Mouse (Mus musculus): ENCODE results near the gene Scml4.

The Scml4 gene

GRCm38 (mm10) chr10:42862102-42862740, 2.1 kb downstream of the Scml4 start:
- DNase-seq: no peak

DNA sequence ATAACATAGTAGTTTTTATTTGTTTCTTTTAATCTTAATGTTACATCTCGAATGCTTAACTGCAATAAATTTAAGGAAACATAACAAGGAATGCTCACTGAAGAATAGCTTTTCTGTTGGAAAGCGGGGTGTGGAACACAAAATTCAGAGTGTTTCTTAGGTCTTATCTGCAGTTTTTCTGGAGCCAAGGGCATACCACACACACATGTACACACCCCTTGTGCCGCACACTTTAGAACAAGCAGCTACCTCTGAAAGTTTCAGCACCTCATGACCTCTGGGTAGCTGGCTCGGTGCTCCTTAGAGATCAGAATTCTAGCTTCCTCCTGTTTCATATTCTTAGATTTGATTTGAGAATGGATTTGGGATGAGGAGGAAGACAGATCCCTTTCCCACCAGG, 2.6 kb downstream of the Scml4 start:
- DNase-seq: no peak

- DNase-seq: peak; percentile 49 to 60
These were observed 3.6 kb downstream of the Scml4 start for GRCm38 (mm10) chr10:42863621-42864391.

DNA sequence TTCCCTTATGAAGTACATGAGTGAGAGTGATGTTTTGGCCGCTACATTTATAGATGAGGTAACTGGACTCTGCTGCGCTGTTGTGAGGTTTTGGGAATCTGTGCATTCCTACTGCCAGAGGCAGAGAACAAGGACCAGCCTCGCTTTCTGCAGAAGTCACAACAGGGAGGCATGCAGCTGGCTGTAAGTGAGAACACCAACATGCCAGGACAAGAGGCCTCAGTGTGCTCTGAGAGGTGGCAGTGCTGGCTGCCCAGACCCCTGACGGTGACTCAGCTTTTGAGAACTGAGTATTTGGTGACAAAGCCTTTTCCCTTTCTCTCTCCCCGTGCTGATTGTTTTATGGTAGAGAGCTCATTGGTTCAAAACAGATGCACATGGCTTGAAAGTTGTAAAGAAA, 4.5 kb downstream of the Scml4 start:
- DNase-seq: no peak

GRCm38 (mm10) chr10:42868416-42868815, 8.2 kb downstream of the Scml4 start:
- no peak for DNase-seq

DNA sequence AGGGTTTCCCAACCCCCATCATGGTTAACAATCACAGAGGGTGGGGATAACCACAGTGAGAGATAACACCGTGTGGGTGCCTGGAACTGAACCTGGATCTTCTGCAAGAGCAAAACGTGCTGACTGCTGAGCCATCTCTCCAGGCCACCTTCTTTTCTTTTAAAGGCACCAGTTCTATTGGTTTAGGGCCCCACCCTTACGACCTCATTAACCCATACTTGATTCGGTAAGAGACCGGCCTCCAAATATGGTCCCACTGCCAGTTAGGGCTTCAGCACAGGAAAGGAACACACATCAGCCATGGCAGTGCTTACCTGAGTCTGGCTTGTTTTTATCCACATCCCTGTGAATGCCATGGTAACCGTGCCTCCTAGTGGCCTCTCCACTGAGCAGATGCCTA, 9.3 kb downstream of the Scml4 start:
- DNase-seq: no peak

DNA sequence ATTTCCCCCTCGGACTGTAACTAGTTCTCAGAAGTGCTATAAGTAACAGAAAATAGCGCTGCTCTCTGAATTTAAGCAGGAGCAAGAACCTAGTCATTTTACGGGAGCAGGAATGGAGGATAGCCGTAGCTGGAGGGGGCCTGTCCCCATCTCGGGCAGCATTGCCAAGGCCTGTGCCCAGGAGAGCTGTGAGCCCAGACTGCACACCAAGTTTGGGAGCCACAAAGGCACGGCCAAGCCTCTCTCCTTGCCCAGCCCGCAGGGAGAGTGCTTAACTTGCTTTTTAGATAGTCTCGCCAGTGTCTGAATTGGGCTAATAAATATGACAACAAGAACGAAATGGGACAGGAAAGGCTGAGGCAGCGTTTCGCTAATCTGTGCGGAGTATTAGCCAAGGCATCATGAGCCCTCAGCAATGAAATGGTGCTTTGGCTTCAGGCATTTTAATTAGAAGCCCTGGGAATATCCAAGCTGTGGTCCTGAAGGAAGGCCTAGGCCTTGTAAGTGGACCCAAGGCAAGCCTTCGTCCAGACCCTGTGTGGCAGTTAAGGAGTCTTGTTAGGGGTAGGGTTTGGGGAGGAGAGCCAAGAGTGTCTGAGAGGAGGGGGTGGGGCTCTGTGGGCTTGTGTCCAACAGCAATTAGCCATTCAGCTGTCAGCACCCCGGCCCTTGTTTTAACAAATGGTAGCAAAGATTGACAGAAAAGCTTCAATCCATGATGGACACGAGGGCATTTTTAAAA, 12.3 kb downstream of the Scml4 start:
- no peak for DNase-seq

- DNase-seq: no peak
These were observed 13.0 kb downstream of the Scml4 start for GRCm38 (mm10) chr10:42873077-42873595.

DNA sequence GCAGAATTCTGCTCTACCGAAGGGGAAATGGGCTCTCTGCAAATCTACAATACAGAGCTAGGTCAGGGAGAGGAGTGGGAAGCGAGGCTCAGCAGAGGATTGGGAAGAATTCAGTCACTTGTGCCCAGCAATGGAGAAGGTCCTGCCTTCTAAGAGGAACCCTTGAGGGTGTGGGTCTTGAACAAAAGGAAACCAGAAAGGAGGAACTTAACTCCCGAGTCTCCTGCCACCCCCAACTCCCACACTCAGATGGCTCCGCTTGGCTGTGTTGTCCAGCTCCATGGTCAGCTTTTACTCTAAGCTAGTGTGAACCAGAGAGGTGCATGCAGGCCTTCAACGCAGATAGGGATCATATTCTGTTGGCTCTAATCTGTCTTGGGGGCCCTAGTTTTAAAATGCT, 16.0 kb downstream of the Scml4 start:
- DNase-seq: no peak

GRCm38 (mm10) chr10:42879269-42879681, 19.1 kb downstream of the Scml4 start:
- DNase-seq: no peak

DNA sequence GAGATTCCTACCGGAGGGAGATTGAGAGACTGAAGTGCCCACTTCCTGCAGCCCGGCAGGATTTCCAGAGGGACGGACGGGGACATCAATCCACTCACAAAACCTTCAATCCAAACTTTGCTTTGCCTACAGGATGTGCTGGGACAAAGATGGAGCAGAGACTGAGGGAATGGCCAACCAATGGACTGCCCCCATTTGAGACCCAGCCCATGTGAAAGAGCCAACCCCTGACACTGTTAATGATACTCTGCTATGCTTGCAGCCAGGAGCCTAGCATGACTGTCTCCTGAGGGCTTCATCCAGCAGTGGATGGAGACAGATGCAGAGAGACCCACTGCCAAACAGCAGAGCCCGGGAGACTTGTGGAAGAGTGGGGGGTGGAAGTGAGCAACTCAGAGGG, 19.5 kb downstream of the Scml4 start:
- DNase-seq: no peak

GRCm38 (mm10) chr10:42887040-42887439, 26.9 kb downstream of the Scml4 start:
- DNase-seq: no peak

GRCm38 (mm10) chr10:42888241-42888640, 28.1 kb downstream of the Scml4 start:
- DNase-seq: no peak

- DNase-seq: no peak
These were observed 30.2 kb downstream of the Scml4 start for GRCm38 (mm10) chr10:42890365-42890764.

DNA sequence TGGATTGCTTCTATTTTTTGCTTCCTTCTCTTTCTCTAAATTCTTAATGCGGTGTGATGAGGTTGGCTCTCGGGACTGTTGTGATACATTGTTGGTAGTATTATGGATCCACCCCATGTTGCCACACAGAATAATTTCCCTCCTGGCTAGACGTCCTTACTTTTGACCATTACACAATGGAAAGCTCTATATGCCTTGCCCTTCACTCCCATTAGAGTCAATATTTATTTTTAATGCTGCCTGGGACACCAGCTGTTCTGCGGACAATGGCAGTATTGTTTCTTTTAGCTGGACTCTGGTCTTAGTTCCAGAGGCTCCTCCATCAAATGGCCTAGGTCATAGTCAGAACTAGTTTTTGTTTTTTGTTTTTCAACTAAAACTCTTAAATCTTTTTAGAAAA, 32.1 kb downstream of the Scml4 start:
- no peak for DNase-seq

DNA sequence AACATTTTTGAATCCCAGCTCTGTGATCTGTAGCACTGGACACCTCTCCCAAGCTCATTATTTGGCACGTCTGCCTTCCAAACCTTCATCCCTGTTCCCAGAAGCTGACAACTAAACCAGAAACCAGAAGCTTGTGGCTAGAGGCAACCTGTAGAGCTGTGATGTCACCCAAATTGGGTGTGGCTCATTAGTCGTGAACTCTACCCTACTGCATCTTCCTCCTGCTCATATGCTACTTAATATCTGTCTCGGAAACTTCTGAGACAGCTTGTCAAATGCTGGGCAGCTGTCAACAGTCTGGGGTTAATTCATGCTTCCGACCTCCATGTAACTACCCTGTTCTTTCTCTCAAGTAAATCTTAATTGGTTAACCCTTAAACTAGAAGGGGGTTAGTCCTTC, 32.8 kb downstream of the Scml4 start:
- DNase-seq: no peak

- DNase-seq: no peak
These were observed 33.7 kb downstream of the Scml4 start for GRCm38 (mm10) chr10:42893857-42894256.

DNA sequence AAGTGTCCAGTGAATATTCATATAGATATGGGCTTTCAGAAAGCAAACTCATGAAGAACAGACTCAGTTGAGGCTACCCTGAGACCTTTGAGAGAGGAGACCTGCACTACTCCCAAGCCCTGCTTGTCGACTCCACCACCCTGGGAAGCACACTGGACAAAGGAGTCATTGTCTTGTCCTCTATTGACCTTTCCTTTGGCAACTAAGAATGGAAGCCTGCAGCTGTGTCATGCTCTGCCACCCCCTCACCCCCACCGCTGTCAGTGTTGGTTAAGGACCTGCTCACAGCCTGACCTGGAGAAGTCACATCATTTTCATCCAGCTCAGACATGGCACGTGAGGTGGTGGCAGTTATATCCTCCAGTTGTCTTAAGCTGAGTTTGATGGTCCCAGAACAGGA, 34.1 kb downstream of the Scml4 start:
- DNase-seq: no peak

GRCm38 (mm10) chr10:42894696-42895095, 34.5 kb downstream of the Scml4 start:
- no peak for DNase-seq

DNA sequence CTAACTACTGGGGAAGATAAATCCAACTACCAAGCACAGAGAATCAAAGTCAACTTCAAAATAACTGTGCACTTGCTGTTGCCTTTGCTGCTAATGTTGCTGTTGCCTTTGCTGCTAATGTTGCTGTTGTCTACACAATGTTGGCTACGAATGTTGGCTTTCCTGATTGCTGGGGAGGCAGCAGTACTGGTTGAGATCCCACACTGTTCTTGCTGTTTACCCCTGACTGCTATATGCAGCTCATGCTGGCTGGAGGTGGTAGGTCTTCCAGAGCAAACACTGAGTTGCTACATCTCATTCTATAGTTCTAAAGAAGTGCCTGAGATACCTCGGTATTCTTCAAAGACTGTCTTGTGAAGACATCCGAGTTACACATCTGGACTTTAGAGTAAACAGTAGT, 36.5 kb downstream of the Scml4 start:
- no peak for DNase-seq

DNA sequence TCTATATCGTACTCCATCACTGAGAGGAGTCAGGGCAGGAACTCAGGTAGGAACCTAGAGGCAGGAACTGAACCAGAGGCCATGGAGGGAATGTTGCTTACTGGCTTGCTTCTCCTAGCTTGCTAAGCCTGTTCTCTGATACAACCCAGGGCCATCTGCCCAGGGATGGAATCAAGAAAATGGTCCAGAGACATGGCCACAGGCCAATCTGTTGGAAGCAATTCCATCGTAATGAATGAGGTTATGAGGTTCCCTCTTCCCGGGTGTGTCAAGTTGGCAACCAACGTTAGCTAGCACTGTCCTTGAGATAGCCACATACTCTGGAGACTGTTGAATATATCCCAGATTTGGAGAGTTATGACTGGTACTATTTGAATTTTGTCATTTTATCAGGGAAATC, 37.0 kb downstream of the Scml4 start:
- DNase-seq: no peak

- DNase-seq: no peak
These were observed 37.5 kb downstream of the Scml4 start for GRCm38 (mm10) chr10:42897632-42898031.

- no peak for DNase-seq
These were observed 41.2 kb downstream of the Scml4 start for GRCm38 (mm10) chr10:42901361-42901760.

GRCm38 (mm10) chr10:42903054-42903453, 42.9 kb downstream of the Scml4 start:
- no peak for DNase-seq

All from cerebellum, postnatal 25 days (tissue).